Mouse (Mus musculus): Measurements from ENCODE around the gene Chrna9. TPM values are rescaled to one million over a fixed set of nuclear protein-coding genes. Genes with fewer than 3 reads are reported as not detected.

Chrna9 gene
- total and polyA plus RNA-seq, 2 experiments from 2014 or later, result not detected

GRCm38 (mm10) chr5:65991191-65991590 is 56.5 kb downstream of the Chrna9 start:
- no peaks in the 10 kb centered on the region for H3K36me3 ChIP-seq (ENCODE audit: insufficient read depth, low read length)
- no peak for DNase-seq (ENCODE audit: low spot score)
- no peak for ATAC-seq (ENCODE audit: low FRiP score)
- no peaks in the 10 kb centered on the region for H3K27me3 ChIP-seq (ENCODE audit: insufficient read depth, low read length)
- H3K27ac ChIP-seq (ENCODE audit: low read depth, low read length), result no peak overlapping the region
- no peaks in the 10 kb centered on the region for H3K9me3 ChIP-seq (ENCODE audit: low read length)
- no peaks in the 10 kb centered on the region for H3K4me1 ChIP-seq (ENCODE audit: insufficient read depth, low read length)
- no peak overlapping the region for H3K9ac ChIP-seq (replicated peaks; ENCODE audit: low read length, poor library complexity, severe bottlenecking)
- WGBS, result 94% methylated on average over 2 of the region's 2 CpGs
- no peak overlapping the region for H3K4me3 ChIP-seq (ENCODE audit: low read depth, low read length)
- TF ChIP-seq CTCF (IDR thresholded peaks at IDR 0.05), result no peak
- no peak overlapping the region for H3K4me2 ChIP-seq (ENCODE audit: low read depth, low read length, poor library complexity, severe bottlenecking)

GRCm38 (mm10) chr5:65994643-65995042 is 59.9 kb downstream of the Chrna9 start:
- no peak for ATAC-seq (ENCODE audit: low FRiP score)

GRCm38 (mm10) chr5:65997813-65998212 is 63.1 kb downstream of the Chrna9 start:
- no peak overlapping the region for H3K4me2 ChIP-seq (ENCODE audit: low read depth, low read length, poor library complexity, severe bottlenecking)
- no peaks in the 10 kb centered on the region for H3K36me3 ChIP-seq (ENCODE audit: insufficient read depth, low read length)
- TF ChIP-seq CTCF (IDR thresholded peaks at IDR 0.05), result no peak
- DNase-seq (ENCODE audit: low spot score) (no peak), ATAC-seq (ENCODE audit: low FRiP score) (no peak)
- H3K4me3 ChIP-seq (ENCODE audit: low read depth, low read length), result no peak overlapping the region
- H3K4me1 ChIP-seq (ENCODE audit: insufficient read depth, low read length), result no peaks in the 10 kb centered on the region
- H3K9ac ChIP-seq (replicated peaks; ENCODE audit: low read length, poor library complexity, severe bottlenecking), result no peak overlapping the region
- H3K27me3 ChIP-seq (ENCODE audit: insufficient read depth, low read length), result no peaks in the 10 kb centered on the region
- H3K27ac ChIP-seq (ENCODE audit: low read depth, low read length), result no peak overlapping the region
- no peaks in the 10 kb centered on the region for H3K9me3 ChIP-seq (ENCODE audit: low read length)

More at GRCm38 (mm10) chr5:65994643-65995042, 59.9 kb downstream of the Chrna9 start:
- Histone ChIP-seq H3K4me3 (ENCODE audit: low read depth, low read length) (no peak overlapping the region), H3K27me3 (ENCODE audit: insufficient read depth, low read length) (no peaks in the 10 kb centered on the region), H3K36me3 (ENCODE audit: insufficient read depth, low read length) (no peaks in the 10 kb centered on the region), H3K27ac (ENCODE audit: low read depth, low read length) (no peak overlapping the region), H3K9ac (replicated peaks; ENCODE audit: low read length, poor library complexity, severe bottlenecking) (no peak overlapping the region), H3K9me3 (ENCODE audit: low read length) (no peaks in the 10 kb centered on the region), H3K4me2 (ENCODE audit: low read depth, low read length, poor library complexity, severe bottlenecking) (no peak overlapping the region), H3K4me1 (ENCODE audit: insufficient read depth, low read length) (no peaks in the 10 kb centered on the region)
- no peak for DNase-seq (ENCODE audit: low spot score)
- TF ChIP-seq CTCF (IDR thresholded peaks at IDR 0.05), result no peak
- 85% methylated on average over 6 of the region's 6 CpGs for WGBS

GRCm38 (mm10) chr5:65999106-65999505 is 64.4 kb downstream of the Chrna9 start:
- DNase-seq (ENCODE audit: low spot score) (no peak), ATAC-seq (ENCODE audit: low FRiP score) (no peak)
- Histone ChIP-seq H3K9ac (replicated peaks; ENCODE audit: low read length, poor library complexity, severe bottlenecking) (no peak overlapping the region), H3K36me3 (ENCODE audit: insufficient read depth, low read length) (no peaks in the 10 kb centered on the region), H3K27ac (ENCODE audit: low read depth, low read length) (no peak overlapping the region), H3K4me2 (ENCODE audit: low read depth, low read length, poor library complexity, severe bottlenecking) (no peak overlapping the region), H3K4me3 (ENCODE audit: low read depth, low read length) (no peak overlapping the region), H3K4me1 (ENCODE audit: insufficient read depth, low read length) (no peaks in the 10 kb centered on the region), H3K9me3 (ENCODE audit: low read length) (no peaks in the 10 kb centered on the region), H3K27me3 (ENCODE audit: insufficient read depth, low read length) (no peaks in the 10 kb centered on the region)
- WGBS, result 89% methylated on average over 7 of the region's 7 CpGs
- no peak for TF ChIP-seq CTCF (IDR thresholded peaks at IDR 0.05)

GRCm38 (mm10) chr5:66000074-66000473 is 65.4 kb downstream of the Chrna9 start:
- Histone ChIP-seq H3K4me3 (ENCODE audit: low read depth, low read length) (no peak overlapping the region), H3K9me3 (ENCODE audit: low read length) (no peaks in the 10 kb centered on the region), H3K9ac (replicated peaks; ENCODE audit: low read length, poor library complexity, severe bottlenecking) (no peak overlapping the region), H3K4me2 (ENCODE audit: low read depth, low read length, poor library complexity, severe bottlenecking) (no peak overlapping the region), H3K36me3 (ENCODE audit: insufficient read depth, low read length) (no peaks in the 10 kb centered on the region), H3K4me1 (ENCODE audit: insufficient read depth, low read length) (no peaks in the 10 kb centered on the region), H3K27me3 (ENCODE audit: insufficient read depth, low read length) (no peaks in the 10 kb centered on the region), H3K27ac (ENCODE audit: low read depth, low read length) (no peak overlapping the region)
- TF ChIP-seq CTCF (IDR thresholded peaks at IDR 0.05), result no peak
- WGBS, result 80% methylated on average over 7 of the region's 7 CpGs
- ATAC-seq (ENCODE audit: low FRiP score) (no peak), DNase-seq (ENCODE audit: low spot score) (no peak)

GRCm38 (mm10) chr5:66000567-66001125 is 65.9 kb downstream of the Chrna9 start:
- Histone ChIP-seq H3K4me1 (ENCODE audit: insufficient read depth, low read length) (no peaks in the 10 kb centered on the region), H3K4me3 (ENCODE audit: low read depth, low read length) (no peak overlapping the region), H3K9ac (replicated peaks; ENCODE audit: low read length, poor library complexity, severe bottlenecking) (no peak overlapping the region), H3K27me3 (ENCODE audit: insufficient read depth, low read length) (no peaks in the 10 kb centered on the region), H3K36me3 (ENCODE audit: insufficient read depth, low read length) (no peaks in the 10 kb centered on the region), H3K9me3 (ENCODE audit: low read length) (no peaks in the 10 kb centered on the region), H3K27ac (ENCODE audit: low read depth, low read length) (no peak overlapping the region), H3K4me2 (ENCODE audit: low read depth, low read length, poor library complexity, severe bottlenecking) (no peak overlapping the region)
- WGBS, result 71% methylated on average over 6 of the region's 6 CpGs
- DNase-seq (ENCODE audit: low spot score) (no peak), ATAC-seq (ENCODE audit: low FRiP score) (no peak)
- TF ChIP-seq CTCF (IDR thresholded peaks at IDR 0.05), result no peak

Measured in midbrain, postnatal 0 days (tissue).